Mouse (Mus musculus): ENCODE results near the gene Antxrl.

The Antxrl gene

DNA sequence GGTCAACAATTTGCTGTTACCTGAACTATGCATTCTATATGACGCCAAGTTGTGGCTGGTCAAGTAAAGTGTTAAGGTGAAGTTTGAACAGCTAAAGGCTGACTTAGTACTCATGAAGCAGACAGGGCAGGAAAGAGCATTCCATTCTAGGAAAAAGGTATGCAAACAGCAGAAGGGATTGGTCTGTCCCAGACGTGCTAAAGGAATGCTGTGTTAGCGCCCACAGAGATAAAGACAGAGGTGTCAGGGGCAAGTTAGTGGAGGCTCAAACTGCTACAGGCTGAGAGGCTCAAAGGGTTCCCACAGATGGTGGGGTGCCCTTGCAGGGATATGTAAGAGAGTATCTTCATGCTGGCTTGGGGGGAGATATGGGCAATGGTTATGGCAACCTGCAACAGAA, 51.3 kb downstream of the Antxrl start:
- no peak for DNase-seq (ENCODE audit: low spot score in 2 of 2)

DNA sequence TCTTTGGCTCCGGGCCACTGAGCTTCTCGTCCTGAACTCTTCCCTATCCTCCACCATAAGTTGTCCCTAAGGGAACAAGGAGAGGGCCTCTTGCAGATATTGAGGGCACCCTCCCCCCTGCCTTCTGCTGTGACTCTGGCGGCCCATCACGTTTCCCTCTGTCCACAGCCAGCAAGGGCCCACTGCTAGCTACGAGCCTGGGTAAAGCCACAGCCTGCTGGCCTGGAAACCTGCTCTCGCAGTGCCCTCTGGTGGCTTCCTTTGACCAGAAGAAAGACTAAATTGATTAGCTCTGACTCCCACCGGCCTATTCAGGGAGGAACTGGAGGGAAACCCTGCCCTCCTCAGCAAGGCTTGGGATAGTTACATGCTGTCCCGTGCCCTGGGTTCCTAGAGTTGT, 52.4 kb downstream of the Antxrl start:
- DNase-seq (ENCODE audit: low spot score in 2 of 2) = peak in 1 of 2 experiments; percentile 26

DNA sequence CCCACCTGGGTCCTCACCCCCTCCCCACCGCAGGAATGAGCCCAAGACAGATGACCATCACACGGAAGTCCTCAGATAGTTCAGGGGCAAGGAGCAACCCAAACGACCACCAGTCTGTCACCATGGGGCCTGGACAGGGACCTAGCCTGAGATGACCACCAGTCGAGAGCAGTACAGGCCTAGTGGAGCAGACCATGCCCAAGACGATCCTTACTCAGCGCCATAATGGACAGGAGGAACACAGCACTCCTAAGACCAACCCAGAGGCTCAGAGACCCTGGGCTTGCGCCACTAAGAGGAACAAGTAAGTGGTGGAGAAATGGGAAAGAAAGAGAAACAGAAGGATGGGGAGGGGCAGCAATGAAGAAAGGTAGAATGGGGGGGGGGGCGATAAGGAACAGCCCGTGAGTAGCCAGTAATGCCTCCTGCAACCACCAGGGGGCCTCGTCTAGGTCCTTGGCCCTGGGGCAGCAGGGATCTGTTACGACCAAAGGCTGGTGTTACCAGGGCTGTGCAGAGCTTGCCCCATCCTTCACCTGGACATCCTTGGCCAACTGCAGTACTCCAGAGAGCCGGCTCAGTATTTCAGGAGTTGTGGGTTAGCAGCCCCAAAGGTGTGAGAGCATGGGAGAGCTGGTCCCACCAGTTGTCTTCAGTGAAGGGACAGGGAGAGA, 54.0 kb downstream of the Antxrl start:
- DNase-seq (ENCODE audit: low spot score in 2 of 2) = peak in 1 of 2 experiments; percentile 57

GRCm38 (mm10) chr14:34107594-34107993, 55.1 kb downstream of the Antxrl start:
- no peak for DNase-seq (ENCODE audit: low spot score in 2 of 2)

DNA sequence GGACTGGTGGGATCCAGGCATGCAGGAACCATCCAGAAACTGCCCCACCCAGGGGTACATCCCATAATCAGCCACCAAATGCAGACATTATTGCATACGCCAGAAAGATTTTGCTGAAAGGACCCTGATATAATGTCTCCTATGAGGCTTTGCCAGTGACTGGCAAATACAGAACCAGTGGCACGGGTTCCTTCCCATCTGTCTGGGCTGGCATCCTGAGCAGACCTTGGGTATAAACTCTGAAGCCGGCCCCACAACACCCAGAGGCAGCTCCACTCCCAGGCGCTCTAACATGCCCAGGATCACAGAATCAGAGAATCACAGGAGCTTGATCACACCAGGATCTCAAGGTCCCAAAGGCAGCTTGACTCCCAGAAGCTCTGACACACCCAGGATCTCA, 61.8 kb downstream of the Antxrl start:
- DNase-seq (ENCODE audit: low spot score in 2 of 2) = no peak

DNA sequence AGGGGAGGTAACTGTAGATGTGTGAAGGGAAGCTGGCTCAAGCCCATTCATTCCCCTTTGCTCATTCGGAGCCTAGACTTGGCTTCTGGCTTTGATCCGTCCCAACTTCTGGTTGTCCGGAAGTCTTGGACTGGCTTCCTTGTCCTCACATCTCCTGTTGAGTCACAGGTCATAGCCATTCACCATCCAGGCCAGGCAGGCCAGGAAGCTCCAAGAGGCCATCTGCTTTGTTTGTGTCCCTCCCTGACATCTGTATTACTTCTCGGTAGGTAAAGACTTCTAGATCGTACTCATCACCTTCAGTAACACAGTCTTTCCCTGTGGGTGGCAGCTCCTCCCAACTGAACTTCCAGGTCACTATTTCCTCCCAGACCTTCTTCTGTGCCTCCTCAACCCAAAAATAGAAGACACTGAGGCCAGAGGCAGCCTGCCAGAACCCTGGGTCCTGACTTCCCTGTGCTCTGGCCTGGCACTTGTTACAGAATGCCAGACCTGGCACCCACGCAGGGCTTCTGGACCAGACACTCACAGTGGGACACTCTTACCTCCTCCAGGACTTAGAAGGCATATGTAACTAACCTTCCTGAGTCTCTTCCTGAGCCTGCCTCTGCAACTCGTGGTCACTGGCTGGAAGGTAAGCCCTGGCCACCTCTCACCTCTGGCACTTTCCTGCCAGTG, 66.7 kb downstream of the Antxrl start:
- DNase-seq (ENCODE audit: low spot score in 2 of 2) = no peak

- DNase-seq (ENCODE audit: low spot score in 2 of 2) = no peak
Measured at GRCm38 (mm10) chr14:34120016-34120910, 67.8 kb downstream of the Antxrl start.

GRCm38 (mm10) chr14:34120923-34121351, 68.4 kb downstream of the Antxrl start:
- DNase-seq (ENCODE audit: low spot score in 2 of 2) = no peak

DNA sequence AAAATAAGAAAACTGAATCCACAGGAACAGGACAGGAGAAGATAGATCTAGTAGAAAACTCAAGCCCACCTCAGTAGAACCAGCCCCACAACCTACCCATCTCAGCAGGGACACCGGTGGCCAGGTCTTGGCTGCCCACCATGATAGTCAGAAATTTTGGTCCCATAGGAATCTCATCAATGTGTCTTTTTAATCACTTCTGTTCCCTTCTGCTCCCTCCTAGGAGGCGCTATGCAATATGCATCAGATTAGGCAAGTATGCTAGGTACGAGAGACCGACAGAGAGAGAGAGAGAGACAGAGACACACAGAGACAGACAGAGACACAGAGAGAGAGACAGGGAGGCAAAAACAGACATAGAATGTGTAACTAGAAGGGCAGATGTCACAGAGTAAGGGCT, 69.2 kb downstream of the Antxrl start:
- DNase-seq (ENCODE audit: low spot score in 2 of 2) = no peak
